Mouse (Mus musculus): ENCODE results near the gene Cphx3. TPM values are rescaled to one million over a fixed set of nuclear protein-coding genes. Genes with fewer than 3 reads are reported as not detected.
"Not testable (repeated sequence)": the region's sequence is repeated elsewhere in the genome, so short reads cannot be mapped to it uniquely, and the experiment has no call there.

Gene Cphx3
- polyA plus RNA-seq, 3 experiments from 2014 or later: not detected

GRCm38 (mm10) chr14:26175028-26175427, 92.9 kb downstream of the Cphx3 start:
- not testable (repeated sequence) for ATAC-seq

GRCm38 (mm10) chr14:26181660-26182059, 99.6 kb downstream of the Cphx3 start:
- not testable (repeated sequence) for ATAC-seq

GRCm38 (mm10) chr14:26182380-26182779, 100.3 kb downstream of the Cphx3 start, which contains the start of gene Plac9b:
TSS of gene Plac9b (minus strand) at chr14:26182480.
- ATAC-seq: not testable (repeated sequence)

GRCm38 (mm10) chr14:26186638-26187037, 104.5 kb downstream of the Cphx3 start:
- not testable (repeated sequence) for ATAC-seq

GRCm38 (mm10) chr14:26188361-26188760, 106.3 kb downstream of the Cphx3 start:
- ATAC-seq: not testable (repeated sequence)

GRCm38 (mm10) chr14:26197851-26198250, 115.8 kb downstream of the Cphx3 start:
- ATAC-seq: not testable (repeated sequence)

- ATAC-seq: peak; percentile 61
Observed at GRCm38 (mm10) chr14:26206197-26206925, 124.3 kb downstream of the Cphx3 start.

GRCm38 (mm10) chr14:26206926-26207247, 124.8 kb downstream of the Cphx3 start, which contains the start of gene Tmem254b:
TSS of gene Tmem254b (minus strand) at chr14:26207041.
- ATAC-seq: peak; percentile 91

- not testable (repeated sequence) for ATAC-seq
Observed at GRCm38 (mm10) chr14:26216233-26217000, 134.3 kb downstream of the Cphx3 start.

GRCm38 (mm10) chr14:26237183-26237582, 155.1 kb downstream of the Cphx3 start:
- ATAC-seq: not testable (repeated sequence)

- not testable (repeated sequence) for ATAC-seq
Observed at GRCm38 (mm10) chr14:26257756-26258617, 175.9 kb downstream of the Cphx3 start, which contains the start of gene Duxbl3. TSS of gene Duxbl3 (plus strand) at chr14:26257962.

- ATAC-seq: not testable (repeated sequence)
Observed at GRCm38 (mm10) chr14:26258729-26259128, 176.6 kb downstream of the Cphx3 start.

Other genes with a start within 250 kb of the Cphx3 start
- gene Anxa11, start 240.1 kb upstream of the Cphx3 start, polyA plus RNA-seq (2017; shearing (Covaris generic)): 10 to 100 TPM; 55.1 to 93.1 (median 65.4) TPM
- not detected for gene Plac9a, start 179.2 kb upstream of the Cphx3 start, polyA plus RNA-seq (2017; shearing (Covaris generic))
- gene Tmem254a, start 154.6 kb upstream of the Cphx3 start, polyA plus RNA-seq (2017; shearing (Covaris generic)): 1 to 10 TPM; 2.7 to 8.9 (median 4.3) TPM
- not detected for gene Cphx1, start 144.0 kb upstream of the Cphx3 start, polyA plus RNA-seq (2017; shearing (Covaris generic))
- gene Duxbl1, start 103.7 kb upstream of the Cphx3 start, polyA plus RNA-seq (2017; shearing (Covaris generic)): not detected
- gene Gm9780, start 39.6 kb upstream of the Cphx3 start, polyA plus RNA-seq (2017; shearing (Covaris generic)): not detected
- gene Tmem254c, start 14.9 kb upstream of the Cphx3 start, polyA plus RNA-seq (2017; shearing (Covaris generic)): 10 to 100 TPM; 25.1 to 93.3 (median 41.0) TPM
- under 1 TPM in 1 of 3 experiments, not detected in 2; 0.33 TPM for gene Cphx2, start 781 bp upstream of the Cphx3 start, polyA plus RNA-seq (2017; shearing (Covaris generic))
- not detected for gene Duxbl2, start 36.1 kb downstream of the Cphx3 start, polyA plus RNA-seq (2017; shearing (Covaris generic))
- gene Plac9b, start 100.2 kb downstream of the Cphx3 start, polyA plus RNA-seq (2017; shearing (Covaris generic)): not detected
- gene Tmem254b, start 124.7 kb downstream of the Cphx3 start, polyA plus RNA-seq (2017; shearing (Covaris generic)): 10 to 100 TPM in 1 of 3 experiments, 1 to 10 TPM in 2; 6.9 to 46.1 (median 8.5) TPM
- gene Duxbl3, start 175.7 kb downstream of the Cphx3 start, polyA plus RNA-seq (2017; shearing (Covaris generic)): not detected